Mouse (Mus musculus) liver, embryonic 15.5 days (tissue): ENCODE measurements around the gene Aknad1. TPM values are rescaled to one million over a fixed set of nuclear protein-coding genes. Genes with fewer than 3 reads are reported as not detected.

ENCODE experiments used
- ATAC-seq: fragments of 200-750 bp; cut with Nextera tagmentation; 2 replicates; pipeline ENCODE4 v1.8.0; 2017; ENCODE audit warnings: moderate number of reproducible peaks, mild to moderate bottlenecking, moderate library complexity; ENCODE audit not compliant: insufficient read depth
- H3K27ac ChIP-seq: fragments of 300-500 bp; sonication (generic); replicated peaks from 2 replicates; pipeline ENCODE4 v1.5.1; 2015; ENCODE audit warnings: mild to moderate bottlenecking, inconsistent platforms
- H3K27me3 ChIP-seq: fragments of 300-500 bp; sonication (generic); 2 replicates; pipeline ENCODE4 v1.6.1; 2015; ENCODE audit warnings: mild to moderate bottlenecking, inconsistent platforms
- H3K36me3 ChIP-seq: fragments of 300-500 bp; sonication (generic); replicated peaks from 2 replicates; pipeline ENCODE4 v1.6.1; 2015; ENCODE audit warnings: moderate library complexity, mild to moderate bottlenecking, inconsistent platforms
- H3K4me1 ChIP-seq: fragments of 300-500 bp; sonication (generic); replicated peaks from 2 replicates; pipeline ENCODE4 v1.6.1; 2015; ENCODE audit warnings: inconsistent platforms
- H3K4me2 ChIP-seq: fragments of 300-500 bp; sonication (generic); 2 replicates; pipeline ENCODE4 v1.6.1; 2015; ENCODE audit warnings: moderate library complexity, mild to moderate bottlenecking, inconsistent platforms
- H3K4me3 ChIP-seq: fragments of 300-500 bp; sonication (generic); replicated peaks from 2 replicates; pipeline ENCODE4 v1.5.1; 2015; ENCODE audit warnings: mild to moderate bottlenecking, inconsistent platforms
- H3K9ac ChIP-seq: fragments of 300-500 bp; sonication (generic); 2 replicates; pipeline ENCODE4 v1.6.1; 2015; ENCODE audit warnings: moderate library complexity, mild to moderate bottlenecking, inconsistent platforms
- H3K9me3 ChIP-seq: fragments of 300-500 bp; sonication (generic); replicated peaks from 2 replicates; pipeline ENCODE4 v1.6.1; 2016; ENCODE audit warnings: inconsistent platforms
- WGBS: fragments of 180-500 bp; shearing (Covaris S2); methylation state at CpG from one replicate; pipeline ENCODE4 v1.1.7; 2015; ENCODE audit warnings: mixed read lengths; ENCODE audit not compliant: insufficient replicate concordance; 5-methylcytosine and 5-hydroxymethylcytosine counted together
- polyA plus RNA-seq: library from polyadenylated mRNA; unstranded; fragments of >200 nt; fragmentation: Nextera tagmentation; extraction: Ambion mirVana; gene quantifications from 2 replicates; pipeline ENCODE4 v1.2.1, GENCODE M21; 2015

Gene Aknad1
- 0.52 and 0.54 TPM in 2 replicates for polyA plus RNA-seq

GRCm38 (mm10) chr3:108739045-108739708 lies at the start of gene Aknad1:
Gene Aknad1 (plus strand): TSS chr3:108739658.
- Histone ChIP-seq H3K9ac (no peak within 1 kb of the TSS), H3K4me3 (no peak within 1 kb of the TSS), H3K4me1 (peaks cover 13% of the 10 kb centered on the region), H3K4me2 (no peak within 1 kb of the TSS), H3K27me3 (peaks cover 46% of the 10 kb centered on the region), H3K9me3 (no peaks in the 10 kb centered on the region), H3K36me3 (no peaks in the 10 kb centered on the region), H3K27ac (no peak within 1 kb of the TSS)
- ATAC-seq = no peak
- 59% methylated on average over 8 of the region's 8 CpGs for WGBS

- no peak for ATAC-seq
- no peak overlapping the region for H3K27ac ChIP-seq
- H3K27me3 ChIP-seq = no peaks in the 10 kb centered on the region
- 84% methylated on average over 4 of the region's 4 CpGs for WGBS
- H3K4me3 ChIP-seq = no peak overlapping the region
- H3K9ac ChIP-seq = no peak overlapping the region
- H3K4me1 ChIP-seq = no peaks in the 10 kb centered on the region
- no peak overlapping the region for H3K4me2 ChIP-seq
- H3K36me3 ChIP-seq = peaks cover 76% of the 10 kb centered on the region
- H3K9me3 ChIP-seq = no peaks in the 10 kb centered on the region
These were observed 49.5 kb upstream of the Aknad1 start for GRCm38 (mm10) chr3:108689979-108690378.

- no peak overlapping the region for H3K9ac ChIP-seq
- H3K27me3 ChIP-seq = no peaks in the 10 kb centered on the region
- H3K4me2 ChIP-seq = no peak overlapping the region
- 83% methylated on average over 9 of the region's 9 CpGs for WGBS
- H3K27ac ChIP-seq = no peak overlapping the region
- H3K36me3 ChIP-seq = peaks cover 75% of the 10 kb centered on the region
- ATAC-seq = no peak
- no peak overlapping the region for H3K4me3 ChIP-seq
- no peaks in the 10 kb centered on the region for H3K9me3 ChIP-seq
- H3K4me1 ChIP-seq = peaks cover 8% of the 10 kb centered on the region; the same call in 1 of the 2 replicates
These were observed 45.1 kb upstream of the Aknad1 start for GRCm38 (mm10) chr3:108694321-108694720.

GRCm38 (mm10) chr3:108698662-108699061 lies 40.8 kb upstream of the Aknad1 start:
- ATAC-seq = no peak
- no peaks in the 10 kb centered on the region for H3K27me3 ChIP-seq
- H3K4me1 ChIP-seq = peaks cover 8% of the 10 kb centered on the region; the same call in 1 of the 2 replicates
- no peak overlapping the region for H3K27ac ChIP-seq
- H3K4me2 ChIP-seq = no peak overlapping the region
- no peaks in the 10 kb centered on the region for H3K9me3 ChIP-seq
- H3K9ac ChIP-seq = no peak overlapping the region
- WGBS = 72% methylated on average over 8 of the region's 8 CpGs
- H3K4me3 ChIP-seq = no peak overlapping the region
- H3K36me3 ChIP-seq = peaks cover 97% of the 10 kb centered on the region

- Histone ChIP-seq H3K4me3 (no peak overlapping the region), H3K36me3 (peaks cover 90% of the 10 kb centered on the region), H3K4me1 (peaks cover 8% of the 10 kb centered on the region; the same call in 1 of the 2 replicates), H3K9ac (no peak overlapping the region), H3K27ac (no peak overlapping the region), H3K27me3 (no peaks in the 10 kb centered on the region), H3K9me3 (no peaks in the 10 kb centered on the region), H3K4me2 (no peak overlapping the region)
- WGBS = 78% methylated on average over 4 of the region's 4 CpGs
- no peak for ATAC-seq
These were observed 39.7 kb upstream of the Aknad1 start for GRCm38 (mm10) chr3:108699786-108700185.

GRCm38 (mm10) chr3:108701256-108701655 lies 38.2 kb upstream of the Aknad1 start:
- no peaks in the 10 kb centered on the region for H3K27me3 ChIP-seq
- no peak overlapping the region for H3K4me2 ChIP-seq
- H3K4me1 ChIP-seq = peaks cover 14% of the 10 kb centered on the region; the same call in 1 of the 2 replicates
- no peaks in the 10 kb centered on the region for H3K9me3 ChIP-seq
- WGBS = 70% methylated on average over 1 of the region's 1 CpGs
- H3K9ac ChIP-seq = no peak overlapping the region
- H3K4me3 ChIP-seq = no peak overlapping the region
- ATAC-seq = no peak
- peaks cover 85% of the 10 kb centered on the region for H3K36me3 ChIP-seq
- H3K27ac ChIP-seq = no peak overlapping the region

GRCm38 (mm10) chr3:108702789-108703188 lies 36.7 kb upstream of the Aknad1 start:
- Histone ChIP-seq H3K9me3 (no peaks in the 10 kb centered on the region), H3K27me3 (no peaks in the 10 kb centered on the region), H3K4me3 (no peak overlapping the region), H3K27ac (no peak overlapping the region), H3K36me3 (peaks cover 81% of the 10 kb centered on the region), H3K4me2 (no peak overlapping the region), H3K4me1 (peaks cover 14% of the 10 kb centered on the region; the same call in 1 of the 2 replicates), H3K9ac (no peak overlapping the region)
- WGBS = 94% methylated on average over 8 of the region's 8 CpGs
- ATAC-seq = no peak

GRCm38 (mm10) chr3:108711296-108711695 lies 28.2 kb upstream of the Aknad1 start:
- no peaks in the 10 kb centered on the region for H3K9me3 ChIP-seq
- no peak overlapping the region for H3K4me2 ChIP-seq
- no peak overlapping the region for H3K4me3 ChIP-seq
- peaks cover 45% of the 10 kb centered on the region for H3K4me1 ChIP-seq
- 88% methylated on average over 5 of the region's 5 CpGs for WGBS
- H3K9ac ChIP-seq = no peak overlapping the region
- no peak overlapping the region for H3K27ac ChIP-seq
- peaks cover 34% of the 10 kb centered on the region for H3K36me3 ChIP-seq
- no peak for ATAC-seq
- no peaks in the 10 kb centered on the region for H3K27me3 ChIP-seq

GRCm38 (mm10) chr3:108713065-108713675 lies 26.3 kb upstream of the Aknad1 start:
- Histone ChIP-seq H3K4me2 (no peak overlapping the region), H3K4me1 (peaks cover 53% of the 10 kb centered on the region), H3K9me3 (no peaks in the 10 kb centered on the region), H3K36me3 (peaks cover 24% of the 10 kb centered on the region), H3K27ac (0 out of 2 replicates have a peak overlapping the region, but pooled peaks have one; percentile 19), H3K27me3 (no peaks in the 10 kb centered on the region), H3K9ac (no peak overlapping the region), H3K4me3 (no peak overlapping the region)
- WGBS = 30% methylated on average over 3 of the region's 3 CpGs
- ATAC-seq = no peak

- no peaks in the 10 kb centered on the region for H3K27me3 ChIP-seq
- H3K4me1 ChIP-seq = peaks cover 61% of the 10 kb centered on the region
- ATAC-seq = peak; percentile 56; the same call in 1 of the 2 replicates
- no peaks in the 10 kb centered on the region for H3K9me3 ChIP-seq
- no peak overlapping the region for H3K9ac ChIP-seq
- no peak overlapping the region for H3K4me3 ChIP-seq
- peaks cover 10% of the 10 kb centered on the region for H3K36me3 ChIP-seq
- peak overlapping the region; percentile 46; the same call in 1 of the 2 replicates for H3K27ac ChIP-seq
- WGBS = 68% methylated on average over 4 of the region's 4 CpGs
- H3K4me2 ChIP-seq = peak overlapping the region; percentile 16; the same call in 1 of the 2 replicates
These were observed 24.6 kb upstream of the Aknad1 start for GRCm38 (mm10) chr3:108714837-108715236.

GRCm38 (mm10) chr3:108717896-108718502 lies 21.5 kb upstream of the Aknad1 start:
- Histone ChIP-seq H3K4me3 (peak overlapping the region; percentile 11; the same call in 1 of the 2 replicates), H3K27me3 (no peaks in the 10 kb centered on the region), H3K4me1 (peaks cover 71% of the 10 kb centered on the region), H3K4me2 (peak overlapping the region; percentile 35), H3K27ac (peak overlapping the region; percentile 39; the same call in 1 of the 2 replicates), H3K36me3 (peaks cover 4% of the 10 kb centered on the region; the same call in 1 of the 2 replicates), H3K9me3 (no peaks in the 10 kb centered on the region), H3K9ac (no peak overlapping the region)
- ATAC-seq = no peak
- 35% methylated on average over 3 of the region's 3 CpGs for WGBS
